Mouse (Mus musculus) lung, postnatal 0 days (tissue): ENCODE data around the gene C530025M09Rik. TPM values are rescaled to one million over a fixed set of nuclear protein-coding genes. Genes with fewer than 3 reads are reported as not detected.

Experiments
- ATAC-seq: fragments of 200-750 bp; cut with Nextera tagmentation; 2 replicates; pipeline ENCODE4 v1.8.0; 2017; ENCODE audit warnings: moderate library complexity
- DNase-seq: peaks from one replicate; pipeline ENCODE4 v3.0.0-alpha.2; 2016; ENCODE audit warnings: low spot score
- H3K27ac ChIP-seq: fragments of 300-500 bp; sonication (generic); 2 replicates; pipeline ENCODE4 v1.5.1; 2014; ENCODE audit warnings: antibody characterized with exemption, mild to moderate bottlenecking, low read length, mixed read lengths
- H3K27me3 ChIP-seq: fragments of 300-500 bp; sonication (generic); replicated peaks from 2 replicates; pipeline ENCODE4 v1.6.1; 2014; ENCODE audit warnings: low read length, mixed read lengths; ENCODE audit not compliant: insufficient read depth
- H3K36me3 ChIP-seq: fragments of 300-500 bp; sonication (generic); 2 replicates; pipeline ENCODE4 v1.6.1; 2014; ENCODE audit warnings: low read length, mixed read lengths; ENCODE audit not compliant: insufficient read depth
- H3K4me1 ChIP-seq: fragments of 300-500 bp; sonication (generic); 2 replicates; pipeline ENCODE4 v1.6.1; 2014; ENCODE audit warnings: antibody characterized with exemption, low read depth, low read length, mixed read lengths; ENCODE audit not compliant: insufficient read depth
- H3K4me2 ChIP-seq: fragments of 300-500 bp; sonication (generic); replicated peaks from 2 replicates; pipeline ENCODE4 v1.6.1; 2014; ENCODE audit warnings: low read depth, mild to moderate bottlenecking, low read length, moderate library complexity, mixed read lengths
- H3K4me3 ChIP-seq: fragments of 300-500 bp; sonication (generic); 2 replicates; pipeline ENCODE4 v1.5.1; 2014; ENCODE audit warnings: low read depth, low read length
- H3K9ac ChIP-seq: fragments of 300-500 bp; sonication (generic); replicated peaks from 2 replicates; pipeline ENCODE4 v1.6.1; 2014; ENCODE audit warnings: low read depth, mild to moderate bottlenecking
- H3K9me3 ChIP-seq: fragments of 300-500 bp; sonication (generic); 2 replicates; pipeline ENCODE4 v1.6.1; 2016; ENCODE audit warnings: low read length, mixed read lengths
- CTCF ChIP-seq: IDR thresholded peaks from 2 replicates; pipeline ENCODE4 v1.5.1; 2016; ENCODE audit warnings: antibody characterized with exemption, mild to moderate bottlenecking
- EP300 ChIP-seq: IDR thresholded peaks from 2 replicates; pipeline ENCODE4 v1.6.1; 2016; ENCODE audit warnings: antibody characterized with exemption, mild to moderate bottlenecking, control low read depth
- WGBS: fragments of 180-500 bp; shearing (Covaris S2); extraction: QIAGEN DNeasy Blood & Tissue Kit; methylation state at CpG from one replicate; pipeline ENCODE4 v1.1.7; 2014; 5-methylcytosine and 5-hydroxymethylcytosine counted together
- polyA plus RNA-seq: library from polyadenylated mRNA; unstranded; fragments of >200 nt; fragmentation: Nextera tagmentation; extraction: Ambion mirVana; gene quantifications from 2 replicates; pipeline ENCODE4 v1.2.1, GENCODE M21; 2015

Gene C530025M09Rik
- polyA plus RNA-seq, 1 experiment from 2014 or later: not detected

- Histone ChIP-seq H3K4me1 (no peaks in the 10 kb centered on the region), H3K27ac (no peak overlapping the region), H3K4me3 (peak overlapping the region; percentile 46), H3K36me3 (no peaks in the 10 kb centered on the region), H3K4me2 (peak overlapping the region; percentile 71), H3K9ac (no peak overlapping the region), H3K9me3 (no peaks in the 10 kb centered on the region), H3K27me3 (peaks cover 23% of the 10 kb centered on the region)
- no peak for ATAC-seq
- no peak for DNase-seq
- TF ChIP-seq EP300 (no peak), CTCF (no peak)
- 2% methylated on average over 29 of the region's 29 CpGs for WGBS
These were observed 639 bp upstream of the C530025M09Rik start for GRCm38 (mm10) chr2:149831459-149832245.

- H3K9me3 ChIP-seq: no peaks in the 10 kb centered on the region
- peaks cover 23% of the 10 kb centered on the region for H3K27me3 ChIP-seq
- 2% methylated on average over 23 of the region's 26 CpGs for WGBS
- H3K4me3 ChIP-seq: peak overlapping the region; percentile 46
- no peaks in the 10 kb centered on the region for H3K4me1 ChIP-seq
- ATAC-seq (peak; percentile 59), DNase-seq (no peak)
- H3K4me2 ChIP-seq: peak overlapping the region; percentile 71
- H3K36me3 ChIP-seq: no peaks in the 10 kb centered on the region
- no peak overlapping the region for H3K9ac ChIP-seq
- H3K27ac ChIP-seq: no peak overlapping the region
- no peak for TF ChIP-seq EP300
- no peak for TF ChIP-seq CTCF
These were observed 968 bp downstream of the C530025M09Rik start for GRCm38 (mm10) chr2:149829955-149830535.

GRCm38 (mm10) chr2:149828911-149829310 lies 2.1 kb downstream of the C530025M09Rik start, which contains the start of gene Syndig1:
TSS of gene Syndig1 (plus strand) at chr2:149829211.
- peaks cover 23% of the 10 kb centered on the region for H3K27me3 ChIP-seq
- no peaks in the 10 kb centered on the region for H3K36me3 ChIP-seq
- ATAC-seq: no peak
- H3K9me3 ChIP-seq: no peaks in the 10 kb centered on the region
- TF ChIP-seq EP300 (no peak), CTCF (no peak)
- no peak within 1 kb of the TSS for H3K27ac ChIP-seq
- peak within 1 kb of the TSS; percentile 46; the same call in 1 of the 2 replicates for H3K4me3 ChIP-seq
- 63% methylated on average over 2 of the region's 2 CpGs for WGBS
- H3K9ac ChIP-seq: no peak within 1 kb of the TSS
- H3K4me2 ChIP-seq: peak within 1 kb of the TSS; percentile 71
- no peak for DNase-seq
- H3K4me1 ChIP-seq: no peaks in the 10 kb centered on the region

DNA sequence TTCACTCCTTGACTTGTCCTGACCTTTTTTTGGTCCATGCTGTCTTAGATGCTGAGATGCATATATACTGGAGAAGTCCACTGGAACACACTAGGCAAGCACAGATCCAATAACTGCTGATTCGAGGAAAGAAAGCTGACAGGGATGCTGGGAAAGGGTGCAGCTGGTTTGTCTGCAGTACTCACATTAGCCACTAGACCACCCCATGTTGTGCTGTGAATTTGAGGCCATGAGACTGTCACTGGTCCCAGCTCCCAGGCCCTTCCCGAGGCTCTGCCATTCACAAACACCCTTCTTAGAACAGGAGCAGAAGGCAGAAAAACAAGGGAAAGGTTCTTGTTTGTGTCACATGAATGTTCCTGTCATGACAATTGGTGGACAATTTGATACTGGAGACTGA lies 10.8 kb downstream of the C530025M09Rik start:
- no peaks in the 10 kb centered on the region for H3K4me1 ChIP-seq
- no peaks in the 10 kb centered on the region for H3K36me3 ChIP-seq
- H3K4me2 ChIP-seq: no peak overlapping the region
- no peak overlapping the region for H3K4me3 ChIP-seq
- no peaks in the 10 kb centered on the region for H3K9me3 ChIP-seq
- 24% methylated on average over 2 of the region's 2 CpGs for WGBS
- ATAC-seq (no peak), DNase-seq (no peak)
- H3K9ac ChIP-seq: no peak overlapping the region
- H3K27me3 ChIP-seq: no peaks in the 10 kb centered on the region
- no peak overlapping the region for H3K27ac ChIP-seq
- no peak for TF ChIP-seq EP300
- TF ChIP-seq CTCF: peak; percentile 19; the same call in 1 of the 2 replicates

- Histone ChIP-seq H3K27me3 (no peaks in the 10 kb centered on the region), H3K9ac (no peak overlapping the region), H3K36me3 (no peaks in the 10 kb centered on the region), H3K4me3 (no peak overlapping the region), H3K4me1 (no peaks in the 10 kb centered on the region), H3K4me2 (no peak overlapping the region), H3K27ac (no peak overlapping the region), H3K9me3 (no peaks in the 10 kb centered on the region)
- 87% methylated on average over 3 of the region's 3 CpGs for WGBS
- ATAC-seq: no peak
- no peak for TF ChIP-seq CTCF
- no peak for TF ChIP-seq EP300
- no peak for DNase-seq
These were observed 11.3 kb downstream of the C530025M09Rik start for GRCm38 (mm10) chr2:149819751-149820150.

- no peak overlapping the region for H3K4me3 ChIP-seq
- no peaks in the 10 kb centered on the region for H3K36me3 ChIP-seq
- no peak overlapping the region for H3K9ac ChIP-seq
- no peaks in the 10 kb centered on the region for H3K27me3 ChIP-seq
- no peak for TF ChIP-seq CTCF
- no peak for TF ChIP-seq EP300
- H3K4me1 ChIP-seq: no peaks in the 10 kb centered on the region
- ATAC-seq: no peak
- H3K27ac ChIP-seq: no peak overlapping the region
- 41% methylated on average over 3 of the region's 3 CpGs for WGBS
- H3K4me2 ChIP-seq: no peak overlapping the region
- DNase-seq: no peak
- H3K9me3 ChIP-seq: no peaks in the 10 kb centered on the region
These were observed 12.6 kb downstream of the C530025M09Rik start for GRCm38 (mm10) chr2:149818395-149818794.
